Mouse (Mus musculus) MEL-GATA-1-ER (cell line): ENCODE results near the gene Tnfrsf23.
"Not testable (repeated sequence)": the region's sequence is repeated elsewhere in the genome, so short reads cannot be mapped to it uniquely, and the experiment has no call there.

Source experiments
- DNase-seq: peaks from one replicate; pipeline ENCODE4 v3.0.0-alpha.2; 2012; ENCODE audit warnings: low read depth; ENCODE audit errors: extremely low read depth

Gene Tnfrsf23

GRCm38 (mm10) chr7:143685359-143686067, at the start of gene Tnfrsf23:
Gene Tnfrsf23 (minus strand): TSS chr7:143685872.
- peak; percentile 84 for DNase-seq

GRCm38 (mm10) chr7:143733746-143734145, 48.1 kb upstream of the Tnfrsf23 start:
- DNase-seq = no peak

- no peak for DNase-seq
Observed at GRCm38 (mm10) chr7:143729886-143730285, 44.2 kb upstream of the Tnfrsf23 start.

GRCm38 (mm10) chr7:143726396-143726795, 40.7 kb upstream of the Tnfrsf23 start:
- no peak for DNase-seq

GRCm38 (mm10) chr7:143723841-143724240, 38.2 kb upstream of the Tnfrsf23 start:
- DNase-seq = no peak

GRCm38 (mm10) chr7:143722646-143723045, 37.0 kb upstream of the Tnfrsf23 start:
- no peak for DNase-seq

GRCm38 (mm10) chr7:143717811-143718210, 32.1 kb upstream of the Tnfrsf23 start:
- no peak for DNase-seq

GRCm38 (mm10) chr7:143713421-143713820, 27.7 kb upstream of the Tnfrsf23 start:
- no peak for DNase-seq

- DNase-seq = no peak
Observed at GRCm38 (mm10) chr7:143712771-143713348, 27.2 kb upstream of the Tnfrsf23 start.

GRCm38 (mm10) chr7:143712023-143712422, 26.4 kb upstream of the Tnfrsf23 start:
- DNase-seq = no peak

GRCm38 (mm10) chr7:143711381-143711780, 25.7 kb upstream of the Tnfrsf23 start:
- DNase-seq = no peak

- DNase-seq = no peak
Observed at GRCm38 (mm10) chr7:143709395-143709794, 23.7 kb upstream of the Tnfrsf23 start.

GRCm38 (mm10) chr7:143706697-143707438, 21.2 kb upstream of the Tnfrsf23 start:
- DNase-seq = peak; percentile 77

- peak; percentile 26 for DNase-seq
Observed at GRCm38 (mm10) chr7:143696140-143696539, 10.5 kb upstream of the Tnfrsf23 start.

- DNase-seq = no peak
Observed at GRCm38 (mm10) chr7:143694550-143694949, 8.9 kb upstream of the Tnfrsf23 start.

- no peak for DNase-seq
Observed at GRCm38 (mm10) chr7:143692746-143693510, 7.3 kb upstream of the Tnfrsf23 start.

- DNase-seq = no peak
Observed at GRCm38 (mm10) chr7:143691909-143692308, 6.2 kb upstream of the Tnfrsf23 start.

GRCm38 (mm10) chr7:143691181-143691580, 5.5 kb upstream of the Tnfrsf23 start:
- DNase-seq = no peak

GRCm38 (mm10) chr7:143689946-143690345, 4.3 kb upstream of the Tnfrsf23 start:
- DNase-seq = no peak

- no peak for DNase-seq
Observed at GRCm38 (mm10) chr7:143689481-143689880, 3.8 kb upstream of the Tnfrsf23 start.

- DNase-seq = not testable (repeated sequence)
Observed at GRCm38 (mm10) chr7:143686676-143687075, 1.0 kb upstream of the Tnfrsf23 start.

- DNase-seq = not testable (repeated sequence)
Observed at GRCm38 (mm10) chr7:143686191-143686590, 519 bp upstream of the Tnfrsf23 start.
